Mouse (Mus musculus): ENCODE measurements at regions not wholly inside any gene's neighbourhood (a gene's known extent, or its start where the extent isn't known, plus 50 kb on each side); places are given as distances from the start of the nearest gene placed in this dataset.

GRCm38 (mm10) chr3:53393945-53394344 lies 69.2 kb downstream of the Nhlrc3 start:
- DNase-seq, result no peak

- no peak for DNase-seq
These were observed 81.2 kb downstream of the Nhlrc3 start for GRCm38 (mm10) chr3:53381704-53382581.

GRCm38 (mm10) chr3:53379519-53380181 lies 83.5 kb downstream of the Nhlrc3 start:
- no peak for DNase-seq

- no peak for DNase-seq
These were observed 86.2 kb downstream of the Nhlrc3 start for GRCm38 (mm10) chr3:53376864-53377447.

- no peak for DNase-seq
These were observed 90.2 kb downstream of the Nhlrc3 start for GRCm38 (mm10) chr3:53372887-53373286.

GRCm38 (mm10) chr3:53371910-53372309 lies 91.2 kb downstream of the Nhlrc3 start:
- peak; percentile 23 for DNase-seq

- DNase-seq, result no peak
These were observed 101.9 kb downstream of the Nhlrc3 start for GRCm38 (mm10) chr3:53361202-53361601.

- DNase-seq, result no peak
These were observed 109.4 kb downstream of the Nhlrc3 start for GRCm38 (mm10) chr3:53353693-53354092.

GRCm38 (mm10) chr3:53353282-53353681 lies 109.8 kb downstream of the Nhlrc3 start:
- no peak for DNase-seq

GRCm38 (mm10) chr3:53343638-53344037 lies 119.5 kb downstream of the Nhlrc3 start:
- DNase-seq, result no peak

- no peak for DNase-seq
These were observed 121.6 kb downstream of the Nhlrc3 start for GRCm38 (mm10) chr3:53341304-53342206.

GRCm38 (mm10) chr3:53338571-53338970 lies 124.6 kb downstream of the Nhlrc3 start:
- no peak for DNase-seq

- no peak for DNase-seq
These were observed 129.1 kb downstream of the Nhlrc3 start for GRCm38 (mm10) chr3:53334051-53334450.

GRCm38 (mm10) chr3:53329528-53329927 lies 133.6 kb downstream of the Nhlrc3 start:
- no peak for DNase-seq

- no peak for DNase-seq
These were observed 135.7 kb downstream of the Nhlrc3 start for GRCm38 (mm10) chr3:53327424-53327823.

GRCm38 (mm10) chr3:53326967-53327366 lies 136.2 kb downstream of the Nhlrc3 start:
- DNase-seq, result no peak

- DNase-seq, result no peak
These were observed 138.1 kb downstream of the Nhlrc3 start for GRCm38 (mm10) chr3:53325080-53325479.

- no peak for DNase-seq
These were observed 138.7 kb downstream of the Nhlrc3 start for GRCm38 (mm10) chr3:53324386-53324785.

- DNase-seq, result no peak
These were observed 147.7 kb downstream of the Nhlrc3 start for GRCm38 (mm10) chr3:53315449-53315848.
